Mouse (Mus musculus) urinary bladder, postnatal 0 days (tissue): ENCODE measurements around the gene 9930022D16Rik. TPM values are rescaled to one million over a fixed set of nuclear protein-coding genes. Genes with fewer than 3 reads are reported as not detected.

ENCODE experiments used
- microRNA-seq: library from miRNA; unstranded; fragments of <30 nt; microRNA quantifications from one replicate; pipeline ENCODE4, GENCODE M21; 2016
- polyA plus RNA-seq: library from polyadenylated mRNA; unstranded; fragments of >200 nt; fragmentation: Nextera tagmentation; extraction: Ambion mirVana; gene quantifications from 2 replicates; pipeline ENCODE4 v1.2.1, GENCODE M21; 2015

9930022D16Rik gene
- polyA plus RNA-seq, result not detected in 2 replicates

DNA sequence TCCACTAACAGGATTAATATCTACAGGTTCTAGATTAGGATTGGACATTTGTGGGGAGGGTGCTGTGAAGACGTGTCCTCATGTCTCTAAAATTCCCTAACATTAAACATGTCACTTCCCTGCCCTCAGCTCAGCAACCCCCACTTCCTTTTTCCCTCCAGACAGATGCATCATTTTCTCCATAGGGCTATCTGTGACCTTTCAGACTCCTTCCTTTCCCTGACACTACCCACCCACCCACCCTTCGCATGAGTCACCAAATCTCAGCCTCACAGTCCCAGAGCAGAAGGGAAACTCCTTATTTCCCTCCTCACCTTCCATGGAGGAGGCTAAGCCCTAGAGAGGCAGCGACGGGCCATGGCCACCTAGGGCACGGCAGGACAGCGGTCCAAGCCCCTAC is at the start of gene 9930022D16Rik:
9930022D16Rik (plus strand) TSS at position 301 of the 400 bp plus-strand sequence.

DNA sequence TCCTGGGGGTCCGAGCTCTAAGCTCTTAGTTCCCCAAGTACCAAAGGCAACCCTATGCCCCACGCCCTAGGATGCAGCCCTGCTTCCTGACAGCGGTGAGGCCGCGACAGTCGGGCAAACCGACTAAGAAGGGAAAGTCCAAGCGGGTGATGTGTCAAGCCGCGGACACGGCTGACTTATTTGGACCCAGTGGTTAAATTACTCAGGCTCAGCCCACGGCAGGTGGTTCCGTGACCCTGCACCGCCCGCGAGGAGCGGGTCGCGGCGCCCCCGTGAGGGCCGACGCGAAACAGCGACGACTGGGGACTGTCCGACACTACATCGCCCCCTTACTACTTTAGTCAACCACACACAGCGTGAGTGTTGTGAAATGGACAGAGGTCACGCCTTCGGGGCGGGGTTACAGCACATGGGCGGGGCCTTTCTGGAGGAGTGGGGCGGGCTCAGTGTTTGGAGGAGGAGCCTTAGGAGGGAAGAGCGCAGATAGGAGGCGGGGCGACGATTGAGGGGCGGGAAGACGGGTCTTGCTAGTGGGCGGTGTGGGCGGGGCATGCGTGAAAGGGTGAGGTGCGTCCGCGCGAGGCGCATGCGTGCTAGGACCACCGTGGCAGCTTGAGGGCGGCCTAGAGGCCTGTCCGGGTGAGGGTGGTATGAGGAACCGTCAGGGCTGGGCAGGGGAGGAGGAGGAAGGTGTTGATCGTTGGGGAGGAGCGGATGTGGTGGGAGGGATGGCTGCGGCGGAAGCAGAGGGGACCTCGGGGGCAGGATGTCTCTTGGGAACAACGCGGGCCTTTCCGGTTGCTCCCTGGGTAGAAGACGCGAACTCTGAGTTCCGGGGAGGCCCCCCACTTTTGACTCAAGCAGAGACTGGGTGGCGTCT is 11.9 kb downstream of the 9930022D16Rik start, which contains the start of gene Amz2:
Amz2 (plus strand) TSS at position 555 of the 880 bp plus-strand sequence.

Small RNA genes within 50 kb of the gene (microRNA-seq; reads per million reads assigned to microRNA genes)
- gene Gm25540, result not detected

Other genes starting within 250 kb of the 9930022D16Rik start
- gene Rgs9, start 115.8 kb upstream of the 9930022D16Rik start, polyA plus RNA-seq, result 0.35 and 0.41 TPM in 2 replicates
- 32.1 and 34.4 TPM in 2 replicates for gene Gna13, start 51.1 kb upstream of the 9930022D16Rik start, polyA plus RNA-seq
- gene Amz2, start 12.0 kb downstream of the 9930022D16Rik start, polyA plus RNA-seq, result 22.4 and 26.7 TPM in 2 replicates
- gene Arsg, start 59.5 kb downstream of the 9930022D16Rik start, polyA plus RNA-seq, result 3.6 and 4.2 TPM in 2 replicates
- 5.0 and 6.4 TPM in 2 replicates for gene Slc16a6, start 59.7 kb downstream of the 9930022D16Rik start, polyA plus RNA-seq
- 59.9 and 66.1 TPM in 2 replicates for gene Wipi1, start 198.1 kb downstream of the 9930022D16Rik start, polyA plus RNA-seq
- gene Prkar1a, start 235.5 kb downstream of the 9930022D16Rik start, polyA plus RNA-seq, result 218 and 254 TPM in 2 replicates